Mouse (Mus musculus) spleen, adult 2 months (tissue): Measurements from ENCODE around the gene Trmt11. TPM values are rescaled to one million over a fixed set of nuclear protein-coding genes. Genes with fewer than 3 reads are reported as not detected.
"Not testable (repeated sequence)": the region's sequence is repeated elsewhere in the genome, so short reads cannot be mapped to it uniquely, and the experiment has no call there.

Experiments
- DNase-seq, 2 experiments: peaks; one replicate each; pipeline versions ENCODE4 v3.0.0 to v3.0.0-alpha.2; 2012 to 2021; ENCODE audit warnings: low spot score in 2 of 2, low read depth in 1 of 2
- H3K27ac ChIP-seq: fragments of 200-500 bp; 2 replicates; pipeline ENCODE4 v1.5.1; 2012; ENCODE audit warnings: low read length, inconsistent platforms; ENCODE audit not compliant: insufficient read depth
- H3K27me3 ChIP-seq: fragments of 200-500 bp; 2 replicates; pipeline ENCODE4 v1.6.1; 2012; ENCODE audit warnings: mild to moderate bottlenecking, moderate library complexity, low read length, inconsistent platforms; ENCODE audit not compliant: control insufficient read depth, insufficient read depth
- H3K36me3 ChIP-seq: fragments of 200-500 bp; 2 replicates; pipeline ENCODE4 v1.6.1; 2012; ENCODE audit warnings: mild to moderate bottlenecking, low read length, inconsistent platforms; ENCODE audit not compliant: control insufficient read depth, insufficient read depth
- H3K4me1 ChIP-seq: fragments of 200-500 bp; 2 replicates; pipeline ENCODE4 v1.6.1; 2011; ENCODE audit warnings: inconsistent platforms; ENCODE audit not compliant: control insufficient read depth, insufficient read depth, insufficient read length
- H3K4me3 ChIP-seq: fragments of 200-500 bp; 2 replicates; pipeline ENCODE4 v1.5.1; 2011; ENCODE audit warnings: mild to moderate bottlenecking, inconsistent platforms; ENCODE audit not compliant: insufficient read depth, insufficient read length; ENCODE audit errors: extremely low read depth
- CTCF ChIP-seq: fragments of 200-500 bp; IDR thresholded peaks from 2 replicates; pipeline ENCODE4 v1.5.1; 2011; ENCODE audit warnings: mild to moderate bottlenecking, inconsistent platforms; ENCODE audit not compliant: insufficient read depth, insufficient read length, insufficient replicate concordance; ENCODE audit errors: extremely low read depth
- POLR2A ChIP-seq: fragments of 200-500 bp; IDR thresholded peaks from 2 replicates; pipeline ENCODE4 v1.6.1; 2011; ENCODE audit warnings: low read depth, low read length, inconsistent platforms
- WGBS: fragments of 180-500 bp; shearing (Covaris S2); methylation state at CpG from one replicate; pipeline ENCODE4 v1.1.7; 2018; 5-methylcytosine and 5-hydroxymethylcytosine counted together
- polyA plus RNA-seq: library from polyadenylated mRNA; depleted of rRNA; stranded (reverse); fragments of >200 nt; gene quantifications from 2 replicates; pipeline ENCODE4 v1.2.3, GENCODE M21; 2012; rRNA removed

Gene Trmt11
- polyA plus RNA-seq: 0.54 and 0.76 TPM in 2 replicates

GRCm38 (mm10) chr10:30600542-30600966 lies at the start of gene Trmt11:
Gene Trmt11 (minus strand): TSS chr10:30600749.
- Histone ChIP-seq H3K4me1 (peaks cover 2% of the 10 kb centered on the region), H3K4me3 (peak within 1 kb of the TSS; percentile 94), H3K36me3 (0 out of 2 replicates have a peak, but pooled peaks cover 1% of the 10 kb centered on the region), H3K27ac (peak within 1 kb of the TSS; percentile 83), H3K27me3 (no peaks in the 10 kb centered on the region)
- peak; percentile 9; the same call in 1 of the 2 replicates for TF ChIP-seq POLR2A
- TF ChIP-seq CTCF: no peak
- peak; percentile 29 to 78 for DNase-seq
- 1% methylated on average over 28 of the region's 28 CpGs for WGBS

- no peak for DNase-seq
- Histone ChIP-seq H3K27me3 (no peaks in the 10 kb centered on the region), H3K27ac (no peak overlapping the region), H3K4me3 (no peak overlapping the region), H3K4me1 (no peaks in the 10 kb centered on the region), H3K36me3 (peaks cover 14% of the 10 kb centered on the region)
- TF ChIP-seq CTCF: no peak
- no peak for TF ChIP-seq POLR2A
- 94% methylated on average over 2 of the region's 2 CpGs for WGBS
These were observed 47.1 kb upstream of the Trmt11 start for GRCm38 (mm10) chr10:30647681-30648080.

GRCm38 (mm10) chr10:30638216-30638615 lies 37.7 kb upstream of the Trmt11 start:
- Histone ChIP-seq H3K27ac (no peak overlapping the region), H3K27me3 (no peaks in the 10 kb centered on the region), H3K4me3 (no peak overlapping the region), H3K36me3 (no peaks in the 10 kb centered on the region), H3K4me1 (no peaks in the 10 kb centered on the region)
- no peak for DNase-seq
- WGBS: 88% methylated on average over 3 of the region's 3 CpGs
- TF ChIP-seq POLR2A: no peak
- no peak for TF ChIP-seq CTCF

- not testable (repeated sequence) for H3K27ac ChIP-seq, H3K4me1 ChIP-seq, DNase-seq, H3K36me3 ChIP-seq, H3K4me3 ChIP-seq, H3K27me3 ChIP-seq
- WGBS: 97% methylated on average over 1 of the region's 1 CpGs
These were observed 36.1 kb upstream of the Trmt11 start for GRCm38 (mm10) chr10:30636474-30637154.

GRCm38 (mm10) chr10:30632718-30633117 lies 32.2 kb upstream of the Trmt11 start:
- 92% methylated on average over 1 of the region's 1 CpGs for WGBS
- no peak for DNase-seq

GRCm38 (mm10) chr10:30629977-30630376 lies 29.4 kb upstream of the Trmt11 start:
- Histone ChIP-seq H3K27me3 (no peaks in the 10 kb centered on the region), H3K4me1 (no peaks in the 10 kb centered on the region; the same call in 1 of the 2 replicates), H3K36me3 (no peaks in the 10 kb centered on the region), H3K27ac (no peak overlapping the region), H3K4me3 (no peak overlapping the region)
- DNase-seq: no peak
- TF ChIP-seq POLR2A: no peak
- TF ChIP-seq CTCF: no peak

More at GRCm38 (mm10) chr10:30632718-30633117, 32.2 kb upstream of the Trmt11 start:
- no peak for TF ChIP-seq POLR2A
- no peak for TF ChIP-seq CTCF
- Histone ChIP-seq H3K27me3 (no peaks in the 10 kb centered on the region), H3K4me3 (no peak overlapping the region), H3K36me3 (no peaks in the 10 kb centered on the region), H3K27ac (no peak overlapping the region), H3K4me1 (no peaks in the 10 kb centered on the region; the same call in 1 of the 2 replicates)

- no peak for DNase-seq
- Histone ChIP-seq H3K27me3 (no peaks in the 10 kb centered on the region), H3K4me3 (no peak within 1 kb of the TSS), H3K36me3 (no peaks in the 10 kb centered on the region), H3K27ac (no peak within 1 kb of the TSS), H3K4me1 (no peaks in the 10 kb centered on the region; the same call in 1 of the 2 replicates)
- 92% methylated on average over 3 of the region's 3 CpGs for WGBS
- TF ChIP-seq CTCF (no peak), POLR2A (no peak)
These were observed 29.0 kb upstream of the Trmt11 start, which contains the start of gene Hint3 for GRCm38 (mm10) chr10:30629513-30629912. Gene Hint3 (minus strand): TSS chr10:30629632.

- DNase-seq, H3K4me1 ChIP-seq, H3K4me3 ChIP-seq, H3K27ac ChIP-seq, H3K27me3 ChIP-seq, H3K36me3 ChIP-seq: not testable (repeated sequence)
- 93% methylated on average over 11 of the region's 11 CpGs for WGBS
These were observed 27.9 kb upstream of the Trmt11 start for GRCm38 (mm10) chr10:30628444-30628843.
